Mouse (Mus musculus) brain, embryonic 14.5 days (tissue): ENCODE results near the gene Irf4.

ENCODE experiments used
- CTCF ChIP-seq: fragments of 200-500 bp; IDR thresholded peaks from 2 replicates; pipeline ENCODE4 v1.5.1; 2012; ENCODE audit warnings: inconsistent platforms, mild to moderate bottlenecking, moderate library complexity, borderline replicate concordance; ENCODE audit not compliant: insufficient read depth, insufficient read length; ENCODE audit errors: extremely low read depth
- POLR2A ChIP-seq: fragments of 200-500 bp; IDR thresholded peaks from 2 replicates; pipeline ENCODE4 v1.6.1; 2012; ENCODE audit warnings: mild to moderate bottlenecking, inconsistent platforms, borderline replicate concordance; ENCODE audit not compliant: poor library complexity, insufficient read depth, insufficient read length, severe bottlenecking; ENCODE audit errors: extremely low read depth

DNA sequence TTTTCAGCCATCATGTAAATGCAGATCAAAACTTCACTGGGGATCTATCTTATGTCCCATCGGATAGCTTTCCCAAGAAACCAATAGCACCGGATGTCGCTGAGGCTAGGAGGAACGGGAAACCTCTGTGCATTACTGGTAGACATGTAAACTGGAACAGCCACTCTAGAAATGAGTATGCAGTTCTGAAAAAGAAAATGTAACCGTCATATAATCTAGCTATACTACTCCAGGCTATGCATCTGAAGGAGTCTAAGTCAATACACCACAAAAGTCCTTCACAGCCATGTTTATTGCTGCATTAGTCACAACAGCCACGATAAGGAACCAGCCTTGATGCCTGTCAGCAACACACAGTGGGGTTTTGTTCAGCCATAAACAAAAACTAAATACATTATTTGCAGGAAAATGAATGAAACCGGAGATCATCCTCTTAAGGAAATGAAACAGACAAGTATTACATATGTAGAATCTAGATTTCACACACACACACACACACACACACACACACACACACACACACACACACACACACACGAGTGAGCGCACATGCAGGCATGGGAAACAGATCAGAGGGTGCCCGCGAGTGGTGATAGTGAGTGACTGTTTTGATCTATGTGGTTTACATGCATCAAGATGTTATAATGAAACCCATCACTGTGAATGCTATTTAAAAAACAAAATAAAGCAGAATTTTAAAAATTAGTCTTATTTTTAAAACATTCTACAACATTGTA lies 16.1 kb upstream of the Irf4 start:
- TF ChIP-seq CTCF (no peak), POLR2A (no peak)
